Mouse (Mus musculus): Measurements from ENCODE around the gene Acss2.

Acss2 gene

GRCm38 (mm10) chr2:155517455-155518423, at the start of gene Acss2, which contains the start of gene Ggt7:
Gene Acss2 (plus strand): TSS chr2:155517948.
Gene Ggt7 (minus strand): TSS chr2:155518237.
- in situ Hi-C loops (cut with MboI; ENCODE audit: unreplicated experiment in 2 of 2): loop anchor here (5.0 to 10.0 kb wide), 5 partner anchors 65 to 250 kb away; partner anchors contain the start of gene Gss (in 1 of the 2)

- in situ Hi-C loops (cut with MboI; ENCODE audit: unreplicated experiment in 2 of 2): no loop called here
Observed at GRCm38 (mm10) chr2:155472671-155473569, 44.8 kb upstream of the Acss2 start.

- in situ Hi-C loops (cut with MboI; ENCODE audit: unreplicated experiment in 2 of 2): no loop called here
Observed at GRCm38 (mm10) chr2:155473570-155474088, 44.1 kb upstream of the Acss2 start, which contains the start of gene Ncoa6. Gene Ncoa6 (minus strand): TSS chr2:155473894.

GRCm38 (mm10) chr2:155482021-155482420, 35.7 kb upstream of the Acss2 start:
- in situ Hi-C loops (cut with MboI; ENCODE audit: unreplicated experiment in 2 of 2): no loop called here

- in situ Hi-C loops (cut with MboI; ENCODE audit: unreplicated experiment in 2 of 2): no loop called here
Observed at GRCm38 (mm10) chr2:155490998-155491397, 26.8 kb upstream of the Acss2 start.

- in situ Hi-C loops (cut with MboI; ENCODE audit: unreplicated experiment in 2 of 2): no loop called here
Observed at GRCm38 (mm10) chr2:155502596-155502995, 15.2 kb upstream of the Acss2 start.

- in situ Hi-C loops (cut with MboI; ENCODE audit: unreplicated experiment in 2 of 2): no loop called here
Observed at GRCm38 (mm10) chr2:155504440-155505355, 13.1 kb upstream of the Acss2 start.

GRCm38 (mm10) chr2:155505811-155506210, 11.9 kb upstream of the Acss2 start:
- in situ Hi-C loops (cut with MboI; ENCODE audit: unreplicated experiment in 2 of 2): no loop called here

- in situ Hi-C loops (cut with MboI; ENCODE audit: unreplicated experiment in 2 of 2): no loop called here
Observed at GRCm38 (mm10) chr2:155507721-155508470, 9.9 kb upstream of the Acss2 start.

GRCm38 (mm10) chr2:155512479-155512878, 5.3 kb upstream of the Acss2 start:
- in situ Hi-C loops (cut with MboI; ENCODE audit: unreplicated experiment in 2 of 2): loop anchor here in 1 of 2 experiments (5.0 to 10.0 kb wide), 2 partner anchors 105 to 252 kb away; no protein-coding TSS in a partner anchor

GRCm38 (mm10) chr2:155513543-155513942, 4.2 kb upstream of the Acss2 start:
- in situ Hi-C loops (cut with MboI; ENCODE audit: unreplicated experiment in 2 of 2): loop anchor here in 1 of 2 experiments (5.0 to 10.0 kb wide), 2 partner anchors 104 to 251 kb away; no protein-coding TSS in a partner anchor

GRCm38 (mm10) chr2:155514666-155515065, 3.1 kb upstream of the Acss2 start:
- in situ Hi-C loops (cut with MboI; ENCODE audit: unreplicated experiment in 2 of 2): loop anchor here (5.0 to 10.0 kb wide), 5 partner anchors 68 to 253 kb away; partner anchors contain the start of gene Gss (in 1 of the 2)

- in situ Hi-C loops (cut with MboI; ENCODE audit: unreplicated experiment in 2 of 2): loop anchor here (5.0 to 10.0 kb wide), 5 partner anchors 66 to 251 kb away; partner anchors contain the start of gene Gss (in 1 of the 2)
Observed at GRCm38 (mm10) chr2:155515941-155516340, 1.8 kb upstream of the Acss2 start.

GRCm38 (mm10) chr2:155518531-155519270, 953 bp downstream of the Acss2 start:
- in situ Hi-C loops (cut with MboI; ENCODE audit: unreplicated experiment in 2 of 2): loop anchor here (5.0 to 10.0 kb wide), 5 partner anchors 64 to 249 kb away; partner anchors contain the start of gene Gss (in 1 of the 2)

- in situ Hi-C loops (cut with MboI; ENCODE audit: unreplicated experiment in 2 of 2): no loop called here
Observed at GRCm38 (mm10) chr2:155523706-155524105, 6.0 kb downstream of the Acss2 start.

- in situ Hi-C loops (cut with MboI; ENCODE audit: unreplicated experiment in 2 of 2): no loop called here
Observed at GRCm38 (mm10) chr2:155524378-155524777, 6.6 kb downstream of the Acss2 start.

GRCm38 (mm10) chr2:155527367-155527766, 9.6 kb downstream of the Acss2 start:
- in situ Hi-C loops (cut with MboI; ENCODE audit: unreplicated experiment in 2 of 2): no loop called here

- in situ Hi-C loops (cut with MboI; ENCODE audit: unreplicated experiment in 2 of 2): no loop called here
Observed at GRCm38 (mm10) chr2:155536292-155536691, 18.5 kb downstream of the Acss2 start.

Data from v-Abl transformed pro-B cells (cell line).